Mouse (Mus musculus) B cell, adult 2 months (primary cell): ENCODE data around the gene Dnal1.
"Not testable (repeated sequence)": the region's sequence is repeated elsewhere in the genome, so short reads cannot be mapped to it uniquely, and the experiment has no call there.

Experiments
- DNase-seq, 2 experiments: peaks; one replicate each; pipeline ENCODE4 v3.0.0; 2022

The Dnal1 gene

GRCm38 (mm10) chr12:84114153-84114994 lies at the start of gene Dnal1:
Gene Dnal1 (plus strand): TSS chr12:84114366.
- peak; percentile 79 to 81 for DNase-seq

DNA sequence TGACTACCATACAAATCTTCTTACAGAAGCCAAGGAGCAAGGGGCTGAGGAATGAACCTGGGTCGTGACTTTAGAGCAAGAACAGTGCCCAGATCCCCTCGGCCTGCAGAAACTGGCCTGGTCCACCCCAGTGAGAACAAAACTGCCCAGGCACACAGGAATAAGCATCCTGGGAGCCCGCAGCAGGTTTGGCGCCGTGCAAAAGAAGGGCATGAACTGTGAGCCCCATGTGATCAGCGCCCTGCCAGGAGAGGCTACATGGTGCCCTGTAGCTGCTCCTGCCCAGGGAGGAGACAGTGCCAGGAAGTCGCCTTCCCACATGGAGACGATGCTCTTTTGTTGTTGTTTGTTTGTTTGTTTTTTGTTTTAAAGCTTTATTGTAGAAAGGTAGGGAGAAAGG lies 49.5 kb upstream of the Dnal1 start:
- DNase-seq = no peak

DNA sequence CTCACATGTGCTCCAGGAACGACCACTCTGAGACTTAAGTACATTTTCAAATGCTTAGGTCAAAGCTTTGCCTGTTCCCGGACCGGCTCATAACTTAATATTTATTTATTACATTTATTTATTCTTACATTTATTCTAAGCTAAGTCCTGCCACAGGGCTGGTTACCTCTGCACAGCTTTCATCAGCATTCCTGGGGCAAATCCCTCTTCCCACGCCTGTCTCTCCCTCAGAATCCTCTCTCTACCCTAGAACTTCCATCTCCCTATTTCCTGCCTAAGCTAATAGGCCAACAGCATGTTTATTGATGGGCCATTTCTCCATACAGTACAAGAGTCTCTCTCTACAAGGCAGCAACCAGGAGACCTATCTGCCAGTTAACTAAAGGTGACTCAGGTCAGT lies 46.4 kb upstream of the Dnal1 start:
- no peak for DNase-seq

- DNase-seq = no peak
Measured at GRCm38 (mm10) chr12:84068296-84068695, 45.9 kb upstream of the Dnal1 start.

- no peak for DNase-seq
Measured at GRCm38 (mm10) chr12:84068986-84069385, 45.2 kb upstream of the Dnal1 start, which contains the start of gene Acot5. Gene Acot5 (plus strand): TSS chr12:84069325.

- peak; percentile 32 for DNase-seq
Measured at GRCm38 (mm10) chr12:84069582-84069981, 44.6 kb upstream of the Dnal1 start.

DNA sequence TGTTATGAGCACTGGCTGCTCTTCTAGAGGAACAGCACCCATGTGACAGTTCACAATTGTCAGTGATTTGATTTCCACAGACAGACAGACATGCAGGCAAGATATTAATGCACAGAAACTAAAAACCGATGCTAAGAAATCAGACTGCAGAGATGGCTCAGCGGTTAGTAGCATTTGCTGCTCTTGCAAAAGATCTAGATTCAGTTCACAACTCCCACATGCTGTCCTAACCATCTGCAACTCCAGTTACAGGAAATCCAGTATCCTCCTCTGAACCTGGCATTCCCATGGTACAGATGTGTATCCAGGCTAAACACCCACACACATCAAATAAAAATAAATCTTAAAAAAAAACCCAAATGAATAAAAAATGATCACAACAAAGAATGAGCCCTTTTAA lies 42.5 kb upstream of the Dnal1 start:
- no peak for DNase-seq

GRCm38 (mm10) chr12:84077371-84077990 lies 36.7 kb upstream of the Dnal1 start:
- DNase-seq = no peak

- no peak for DNase-seq
Measured at GRCm38 (mm10) chr12:84083842-84084241, 30.3 kb upstream of the Dnal1 start.

DNA sequence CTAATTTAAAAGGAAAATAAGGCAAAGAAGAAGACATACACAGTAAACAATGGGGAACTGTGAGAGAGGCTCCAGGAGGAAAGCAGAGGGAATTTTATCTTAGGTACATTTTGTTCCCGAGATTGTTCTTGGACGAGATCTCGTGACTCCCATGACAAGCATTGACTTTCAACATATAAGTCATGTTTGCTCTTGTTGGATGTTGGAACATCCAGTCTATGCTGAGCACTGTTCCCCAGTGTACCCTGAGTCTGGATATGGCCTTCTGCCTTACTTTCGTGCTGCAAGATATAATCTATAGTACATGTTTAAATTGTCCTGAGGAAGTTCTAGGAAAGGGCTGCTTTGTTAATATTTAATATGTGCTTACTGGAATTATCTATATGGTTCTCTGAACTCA lies 29.6 kb upstream of the Dnal1 start:
- no peak for DNase-seq

- DNase-seq = not testable (repeated sequence)
Measured at GRCm38 (mm10) chr12:84094666-84095065, 19.5 kb upstream of the Dnal1 start.

DNA sequence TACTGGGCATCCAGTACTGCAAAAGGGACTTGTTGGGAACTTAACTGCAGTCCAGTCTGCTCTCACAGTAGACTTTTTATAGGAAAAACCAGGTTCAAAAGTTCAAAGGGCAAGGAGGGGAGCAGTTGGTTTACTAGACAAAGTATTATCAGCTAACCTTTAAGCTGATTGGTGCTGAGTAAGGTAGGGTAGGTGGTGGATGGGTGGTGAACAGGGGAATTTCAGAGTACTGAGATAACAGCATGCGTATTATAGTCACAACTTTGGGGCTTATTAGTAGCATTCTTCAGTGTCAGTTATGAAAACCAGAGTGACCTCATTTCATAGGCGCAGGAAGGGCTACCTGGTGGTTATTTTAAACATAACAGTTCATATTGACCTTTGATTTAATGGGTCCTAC lies 14.6 kb upstream of the Dnal1 start:
- DNase-seq = no peak

DNA sequence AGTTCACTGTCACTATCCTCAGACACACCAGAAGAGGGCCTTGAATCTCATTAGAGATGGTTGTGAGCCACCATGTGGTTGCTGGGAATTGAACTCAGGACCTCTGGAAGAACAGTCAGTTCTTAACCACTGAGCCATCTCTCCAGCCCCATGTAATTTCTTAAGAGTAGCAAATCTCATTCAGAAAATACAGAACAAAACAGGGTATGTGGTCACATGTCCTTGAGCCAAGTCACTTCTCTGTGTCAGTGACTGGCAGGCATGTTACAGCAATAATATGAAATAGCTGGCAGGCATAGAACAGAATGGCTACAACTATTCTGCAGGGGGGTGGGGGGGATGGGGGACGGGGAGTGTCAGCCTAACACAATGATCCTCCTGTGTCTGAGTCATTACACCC lies 14.1 kb upstream of the Dnal1 start:
- peak in 1 of 2 experiments; percentile 7 for DNase-seq

DNA sequence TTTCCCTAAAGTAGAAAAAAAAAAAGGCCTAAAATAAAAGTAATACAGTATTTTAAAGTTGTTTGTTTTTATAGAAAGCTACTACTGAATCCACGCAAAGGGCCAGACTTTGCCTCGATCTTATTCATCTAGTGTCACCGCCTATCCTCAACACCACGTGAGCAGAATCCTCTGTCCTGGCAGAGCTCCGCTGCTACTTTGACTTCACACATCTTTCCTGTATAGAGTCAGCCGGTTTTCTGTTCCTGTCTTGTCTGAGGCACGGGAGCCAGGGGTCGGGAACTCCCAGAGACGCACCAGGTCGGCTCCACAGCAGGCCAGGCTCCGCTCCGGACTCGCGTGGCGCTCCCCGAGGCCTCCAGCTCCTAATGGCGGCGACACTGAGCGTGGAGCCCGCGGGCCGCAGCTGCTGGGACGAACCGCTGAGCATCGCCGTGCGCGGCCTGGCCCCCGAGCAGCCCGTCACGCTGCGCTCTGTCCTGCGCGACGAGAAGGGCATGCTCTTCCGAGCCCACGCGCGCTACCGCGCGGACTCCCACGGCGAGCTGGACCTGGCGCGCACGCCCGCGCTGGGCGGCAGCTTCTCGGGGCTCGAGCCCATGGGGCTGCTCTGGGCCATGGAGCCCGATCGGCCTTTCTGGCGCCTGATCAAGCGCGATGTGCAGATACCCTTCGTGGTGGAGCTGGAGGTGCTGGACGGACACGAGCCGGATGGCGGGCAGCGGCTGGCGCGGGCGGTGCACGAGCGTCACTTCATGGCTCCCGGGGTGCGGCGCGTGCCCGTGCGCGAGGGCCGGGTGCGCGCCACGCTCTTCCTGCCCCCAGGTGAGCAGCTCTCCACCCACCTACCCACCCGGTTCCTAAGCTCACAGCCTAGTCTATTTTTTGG lies 13.3 kb upstream of the Dnal1 start, which contains the start of gene Acot6:
Gene Acot6, plus strand, starts transcription at position 51 of the 889 bp plus-strand sequence.
- DNase-seq = peak; percentile 55 to 59

DNA sequence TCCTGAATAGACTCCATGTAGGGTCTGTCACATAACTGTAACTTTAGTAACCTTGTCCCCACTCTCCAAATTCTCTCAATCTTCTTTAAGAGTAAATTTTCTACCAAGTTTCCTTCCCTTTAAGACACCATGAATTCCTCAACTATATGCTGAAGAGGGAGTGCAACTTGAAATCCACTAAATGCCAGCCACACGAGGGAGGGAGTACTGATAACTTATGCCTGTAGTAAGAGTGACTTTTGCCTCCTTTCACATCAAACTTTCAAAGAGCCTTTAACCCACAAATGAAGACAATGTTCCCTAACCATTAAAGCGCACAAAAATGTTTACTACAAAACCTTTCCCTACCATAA lies 12.7 kb upstream of the Dnal1 start:
- no peak for DNase-seq

GRCm38 (mm10) chr12:84107012-84107411 lies 7.2 kb upstream of the Dnal1 start:
- DNase-seq = no peak

- DNase-seq = peak; percentile 32 to 46
Measured at GRCm38 (mm10) chr12:84107692-84108091, 6.5 kb upstream of the Dnal1 start.

- no peak for DNase-seq
Measured at GRCm38 (mm10) chr12:84109924-84110323, 4.2 kb upstream of the Dnal1 start.

DNA sequence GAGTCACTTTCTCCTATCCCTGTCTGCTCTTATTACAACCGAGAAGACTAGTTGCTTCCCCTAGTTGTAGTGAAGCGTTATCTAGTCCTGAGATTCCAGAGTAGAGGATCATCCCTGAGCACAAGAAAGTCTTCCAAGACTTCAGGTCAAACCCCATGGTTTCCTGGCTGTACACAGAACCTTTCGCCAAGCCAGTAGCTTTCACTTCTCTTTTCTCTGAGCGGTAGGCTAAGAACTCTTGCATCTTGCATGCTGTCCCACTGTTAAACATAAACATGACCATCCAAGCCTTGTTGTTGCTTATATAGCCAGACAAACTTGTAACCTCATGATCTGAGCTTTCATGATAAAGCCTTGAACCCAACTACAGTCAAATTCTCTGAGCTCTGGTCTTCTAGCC lies 3.4 kb upstream of the Dnal1 start:
- peak; percentile 13 to 16 for DNase-seq

GRCm38 (mm10) chr12:84113676-84114075 lies 490 bp upstream of the Dnal1 start:
- no peak for DNase-seq

- DNase-seq = no peak
Measured at GRCm38 (mm10) chr12:84119584-84119983, 5.4 kb downstream of the Dnal1 start.

DNA sequence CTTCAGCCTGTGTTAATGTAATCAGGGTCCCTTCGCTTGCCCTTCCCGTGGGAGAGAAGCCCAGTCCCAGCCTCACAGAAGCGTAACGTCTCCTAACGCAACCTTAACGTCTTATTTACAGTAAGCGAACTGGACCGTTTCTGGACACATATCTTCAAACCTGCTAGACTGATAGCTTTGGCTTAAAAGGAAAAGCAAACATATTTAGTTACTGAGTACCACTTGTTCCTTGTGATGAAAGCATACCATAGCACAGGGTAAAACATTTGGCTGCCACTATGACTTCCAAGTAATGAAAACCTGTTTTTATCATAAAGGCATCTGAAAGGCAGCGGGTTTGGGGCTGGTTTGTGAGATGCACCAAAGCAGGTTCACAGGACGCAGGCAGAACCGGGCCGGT lies 11.7 kb downstream of the Dnal1 start:
- no peak for DNase-seq

GRCm38 (mm10) chr12:84126899-84127298 lies 12.7 kb downstream of the Dnal1 start:
- DNase-seq = no peak
